Mouse (Mus musculus) gastrocnemius, adult 8-10 months (tissue): ENCODE results near the gene Lin28b. TPM values are rescaled to one million over a fixed set of nuclear protein-coding genes. Genes with fewer than 3 reads are reported as not detected.

Experiments
- DNase-seq, 2 experiments: peaks; one replicate each; pipeline ENCODE4 v3.0.0; 2022; ENCODE audit warnings: low spot score in 2 of 2
- total RNA-seq, 4 experiments: library from RNA; stranded (reverse); gene quantifications; 2 replicates each; pipeline ENCODE4 v1.2.4; 2022

Lin28b gene
- total RNA-seq, 4 experiments from 2014 or later = not detected

- no peak for DNase-seq
These were observed 157.8 kb downstream of the Lin28b start for GRCm38 (mm10) chr10:45328196-45329000.

Other genes with a start within 250 kb of the Lin28b start
- 10 to 100 TPM; 33.3 to 44.9 (median 39.0) TPM for gene Bves, start 150.6 kb downstream of the Lin28b start, total RNA-seq
- 1 to 10 TPM; 3.2 to 4.9 (median 3.6) TPM for gene Hace1, start 91.4 kb upstream of the Lin28b start, total RNA-seq